In the genomic region with DNA sequence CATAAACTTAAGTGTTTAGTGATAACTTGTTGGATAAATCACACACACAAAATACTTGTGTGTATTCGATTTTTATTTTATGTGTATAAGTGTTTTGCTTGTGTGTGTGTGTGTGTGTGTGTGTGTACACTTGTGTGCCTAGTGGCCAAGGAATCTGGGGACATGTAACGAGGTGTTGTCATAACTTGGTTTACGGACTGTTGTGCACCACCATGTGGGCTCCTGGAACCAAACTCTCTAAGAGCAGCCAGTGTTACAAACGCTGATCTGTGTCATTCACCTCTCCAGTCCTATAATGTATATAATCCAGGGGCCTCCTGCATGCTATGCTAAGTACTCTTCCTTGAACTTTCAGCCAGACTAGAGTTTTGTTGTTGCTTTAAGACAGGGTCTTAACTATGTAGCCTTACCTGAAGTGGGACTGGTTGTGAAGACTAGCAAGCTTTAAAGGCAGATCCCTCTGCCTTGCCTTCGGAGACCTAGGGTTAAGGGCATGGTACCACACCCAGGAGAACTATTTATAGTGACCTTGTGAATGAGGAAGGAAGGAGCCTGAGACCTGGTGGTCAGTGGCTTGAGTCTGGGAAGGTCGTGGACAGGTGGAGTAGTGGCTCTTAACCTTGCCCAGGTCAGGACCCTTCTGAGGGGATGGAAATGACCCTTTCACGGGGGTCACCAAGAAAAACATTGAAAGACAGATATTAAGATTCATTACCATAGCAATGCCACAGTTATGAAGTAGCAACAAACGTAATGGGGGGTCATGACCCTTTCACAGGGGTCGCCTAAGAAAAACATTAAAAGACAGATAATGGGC, we compare ENCODE assay signal across 1 mouse cellular context.
TF ChIP-seq lines count a peak whose summit lies in the region.

No protein-coding gene starts in this region.

TF ChIP-seq in MEL, 35 proteins besides CTCF, POLR2A, EP300 and RAD21:
- TF ChIP-seq CHD1 (IDR thresholded peaks at IDR 0.05; ENCODE audit: low read depth, low read length) (0 out of 2 replicates have a peak, but pooled peaks have one; percentile 74), SMC3 (IDR thresholded peaks at IDR 0.05; ENCODE audit: low read depth, low read length) (no peak)
